Mouse (Mus musculus) intestine, embryonic 14.5 days (tissue): Measurements from ENCODE around the gene Rptor. TPM values are rescaled to one million over a fixed set of nuclear protein-coding genes. Genes with fewer than 3 reads are reported as not detected.

Source experiments
- ATAC-seq: fragments of 200-750 bp; cut with Nextera tagmentation; replicated peaks from 2 replicates; pipeline ENCODE4 v1.8.0; 2017; ENCODE audit warnings: low read depth, moderate number of reproducible peaks, moderate TSS enrichment, moderate library complexity; ENCODE audit not compliant: low FRiP score, low TSS enrichment
- DNase-seq: peaks from one replicate; pipeline ENCODE4 v3.0.0-alpha.2; 2018; ENCODE audit warnings: low spot score
- H3K27ac ChIP-seq: fragments of 300-500 bp; sonication (generic); 2 replicates; pipeline ENCODE4 v1.5.1; 2014; ENCODE audit warnings: low read depth, mild to moderate bottlenecking, control low read depth
- H3K27me3 ChIP-seq: fragments of 300-500 bp; sonication (generic); replicated peaks from 2 replicates; pipeline ENCODE4 v1.6.1; 2014; ENCODE audit warnings: low read length, control low read depth; ENCODE audit not compliant: control insufficient read depth, insufficient read depth
- H3K36me3 ChIP-seq: fragments of 300-500 bp; sonication (generic); 2 replicates; pipeline ENCODE4 v1.6.1; 2014; ENCODE audit warnings: low read length, control low read depth; ENCODE audit not compliant: control insufficient read depth, insufficient read depth
- H3K4me1 ChIP-seq: fragments of 300-500 bp; sonication (generic); replicated peaks from 2 replicates; pipeline ENCODE4 v1.6.1; 2014; ENCODE audit warnings: low read length, control low read depth, mixed read lengths; ENCODE audit not compliant: control insufficient read depth, insufficient read depth
- H3K4me2 ChIP-seq: fragments of 300-500 bp; sonication (generic); 2 replicates; pipeline ENCODE4 v1.6.1; 2014; ENCODE audit warnings: low read length
- H3K4me3 ChIP-seq: fragments of 300-500 bp; sonication (generic); 2 replicates; pipeline ENCODE4 v1.5.1; 2014; ENCODE audit warnings: low read depth, low read length, control low read depth, mixed read lengths
- H3K9ac ChIP-seq: fragments of 300-500 bp; sonication (generic); 2 replicates; pipeline ENCODE4 v1.6.1; 2014; ENCODE audit warnings: mild to moderate bottlenecking, low read length
- H3K9me3 ChIP-seq: fragments of 300-500 bp; sonication (generic); 2 replicates; pipeline ENCODE4 v1.6.1; 2016; ENCODE audit warnings: low read length, control low read depth; ENCODE audit not compliant: control insufficient read depth
- WGBS: fragments of 180-500 bp; shearing (Covaris S2); extraction: QIAGEN DNeasy Blood & Tissue Kit; methylation state at CpG from one replicate; pipeline ENCODE4 v1.1.7; 2014; 5-methylcytosine and 5-hydroxymethylcytosine counted together
- polyA plus RNA-seq: library from polyadenylated mRNA; unstranded; fragments of >200 nt; fragmentation: Nextera tagmentation; extraction: Ambion mirVana; gene quantifications from 2 replicates; pipeline ENCODE4 v1.2.1, GENCODE M21; 2014

The Rptor gene
- polyA plus RNA-seq, 1 experiment from 2014 or later, result 12.9 TPM

- Histone ChIP-seq H3K4me3 (no peak overlapping the region), H3K4me1 (0 out of 2 replicates have a peak, but pooled peaks cover 5% of the 10 kb centered on the region), H3K27me3 (no peaks in the 10 kb centered on the region), H3K9ac (no peak overlapping the region), H3K4me2 (no peak overlapping the region), H3K9me3 (no peaks in the 10 kb centered on the region), H3K27ac (no peak overlapping the region), H3K36me3 (no peaks in the 10 kb centered on the region)
- no peak for DNase-seq
- no peak for ATAC-seq
- 83% methylated on average over 5 of the region's 5 CpGs for WGBS
These were observed 108.1 kb downstream of the Rptor start for GRCm38 (mm10) chr11:119710822-119711221.

GRCm38 (mm10) chr11:119715437-119715836, 112.7 kb downstream of the Rptor start:
- Histone ChIP-seq H3K4me2 (no peak overlapping the region), H3K4me1 (peaks cover 8% of the 10 kb centered on the region; the same call in 1 of the 2 replicates), H3K9me3 (0 out of 2 replicates have a peak, but pooled peaks cover 4% of the 10 kb centered on the region), H3K27me3 (no peaks in the 10 kb centered on the region), H3K36me3 (no peaks in the 10 kb centered on the region), H3K27ac (no peak overlapping the region), H3K4me3 (no peak overlapping the region), H3K9ac (no peak overlapping the region)
- DNase-seq, result no peak
- WGBS, result 54% methylated on average over 5 of the region's 5 CpGs
- ATAC-seq, result no peak

- DNase-seq (no peak), ATAC-seq (no peak)
- H3K4me1 ChIP-seq, result peaks cover 11% of the 10 kb centered on the region
- H3K9me3 ChIP-seq, result 0 out of 2 replicates have a peak, but pooled peaks cover 4% of the 10 kb centered on the region
- H3K27ac ChIP-seq, result no peak overlapping the region
- no peaks in the 10 kb centered on the region for H3K36me3 ChIP-seq
- H3K4me3 ChIP-seq, result no peak overlapping the region
- H3K27me3 ChIP-seq, result no peaks in the 10 kb centered on the region
- H3K9ac ChIP-seq, result no peak overlapping the region
- WGBS, result 88% methylated on average over 5 of the region's 5 CpGs
- H3K4me2 ChIP-seq, result no peak overlapping the region
These were observed 113.3 kb downstream of the Rptor start for GRCm38 (mm10) chr11:119715841-119716596.

GRCm38 (mm10) chr11:119718115-119718514, 115.4 kb downstream of the Rptor start:
- Histone ChIP-seq H3K4me1 (peaks cover 11% of the 10 kb centered on the region), H3K4me3 (no peak overlapping the region), H3K36me3 (no peaks in the 10 kb centered on the region), H3K9me3 (0 out of 2 replicates have a peak, but pooled peaks cover 4% of the 10 kb centered on the region), H3K27ac (no peak overlapping the region), H3K27me3 (no peaks in the 10 kb centered on the region), H3K4me2 (no peak overlapping the region), H3K9ac (no peak overlapping the region)
- WGBS, result 96% methylated on average over 3 of the region's 3 CpGs
- DNase-seq, result no peak
- ATAC-seq, result no peak

GRCm38 (mm10) chr11:119720101-119721048, 117.7 kb downstream of the Rptor start:
- no peak for ATAC-seq
- Histone ChIP-seq H3K27ac (no peak overlapping the region; the same call in 1 of the 2 replicates), H3K4me2 (no peak overlapping the region), H3K4me3 (no peak overlapping the region), H3K4me1 (peaks cover 8% of the 10 kb centered on the region), H3K9me3 (0 out of 2 replicates have a peak, but pooled peaks cover 4% of the 10 kb centered on the region), H3K27me3 (no peaks in the 10 kb centered on the region), H3K9ac (no peak overlapping the region), H3K36me3 (no peaks in the 10 kb centered on the region)
- no peak for DNase-seq
- 59% methylated on average over 9 of the region's 9 CpGs for WGBS

GRCm38 (mm10) chr11:119724709-119725108, 122.0 kb downstream of the Rptor start:
- ATAC-seq (no peak), DNase-seq (no peak)
- H3K9ac ChIP-seq, result no peak overlapping the region
- H3K4me2 ChIP-seq, result no peak overlapping the region
- no peaks in the 10 kb centered on the region for H3K9me3 ChIP-seq
- no peak overlapping the region for H3K4me3 ChIP-seq
- H3K27me3 ChIP-seq, result no peaks in the 10 kb centered on the region
- 87% methylated on average over 9 of the region's 9 CpGs for WGBS
- H3K27ac ChIP-seq, result no peak overlapping the region
- peaks cover 6% of the 10 kb centered on the region for H3K4me1 ChIP-seq
- H3K36me3 ChIP-seq, result peaks cover 14% of the 10 kb centered on the region

GRCm38 (mm10) chr11:119731382-119731781, 128.7 kb downstream of the Rptor start:
- DNase-seq (no peak), ATAC-seq (no peak)
- 65% methylated on average over 5 of the region's 5 CpGs for WGBS
- Histone ChIP-seq H3K4me1 (peaks cover 8% of the 10 kb centered on the region; the same call in 1 of the 2 replicates), H3K36me3 (peaks cover 5% of the 10 kb centered on the region), H3K27me3 (no peaks in the 10 kb centered on the region), H3K27ac (no peak overlapping the region), H3K9me3 (no peaks in the 10 kb centered on the region), H3K4me3 (no peak overlapping the region), H3K4me2 (no peak overlapping the region), H3K9ac (no peak overlapping the region)

GRCm38 (mm10) chr11:119732362-119732761, 129.7 kb downstream of the Rptor start:
- WGBS, result 59% methylated on average over 1 of the region's 1 CpGs
- H3K9ac ChIP-seq, result no peak overlapping the region
- no peak for ATAC-seq

More at GRCm38 (mm10) chr11:119732362-119732761, 129.7 kb downstream of the Rptor start:
- no peaks in the 10 kb centered on the region for H3K36me3 ChIP-seq
- no peaks in the 10 kb centered on the region for H3K27me3 ChIP-seq
- no peak overlapping the region for H3K4me3 ChIP-seq
- H3K9me3 ChIP-seq, result no peaks in the 10 kb centered on the region
- no peak overlapping the region for H3K4me2 ChIP-seq
- no peak overlapping the region for H3K27ac ChIP-seq
- H3K4me1 ChIP-seq, result peaks cover 8% of the 10 kb centered on the region; the same call in 1 of the 2 replicates
- no peak for DNase-seq
